Mouse (Mus musculus) layer of hippocampus, adult 9-10 months (tissue): ENCODE measurements around the gene Clp1.

Experiments used
- DNase-seq: peaks from one replicate; pipeline ENCODE4 v3.0.0; 2022; ENCODE audit warnings: low spot score

Gene Clp1

DNA sequence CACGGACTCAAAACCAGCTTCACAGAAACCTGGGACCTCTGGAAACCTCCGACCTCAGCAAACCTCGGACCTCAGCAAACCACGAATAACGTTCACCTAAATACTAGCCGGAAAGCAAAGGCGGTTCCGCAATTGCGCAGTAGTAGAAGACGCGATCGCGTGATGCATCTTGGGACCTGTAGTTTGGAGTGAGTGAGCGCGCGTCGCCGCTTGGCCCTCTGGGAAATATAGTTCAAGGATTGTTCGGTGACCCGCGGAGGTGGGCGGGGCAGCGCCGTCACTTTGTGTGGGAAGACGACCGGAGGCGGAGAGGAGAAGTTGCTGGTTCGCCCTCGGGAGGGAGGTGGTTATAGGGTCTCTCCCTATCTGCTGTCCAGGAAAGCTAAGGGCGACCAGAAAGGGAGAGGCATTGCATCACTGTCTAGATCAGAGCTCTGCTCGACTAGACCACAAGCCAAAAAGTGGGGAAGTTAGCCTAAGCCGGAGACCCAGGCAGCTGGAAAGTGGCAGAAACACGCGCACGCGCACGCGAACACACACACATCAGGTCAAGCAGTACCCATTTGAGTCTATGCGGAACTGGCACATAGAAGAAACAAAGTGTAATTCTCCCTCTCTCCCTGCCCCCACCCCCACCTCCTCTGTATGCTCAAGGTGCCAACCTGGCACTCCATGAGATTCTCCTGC is at the start of gene Clp1:
Gene Clp1 (minus strand): TSS at position 179 of the 687 bp plus-strand sequence.
- peak; percentile 96 for DNase-seq

DNA sequence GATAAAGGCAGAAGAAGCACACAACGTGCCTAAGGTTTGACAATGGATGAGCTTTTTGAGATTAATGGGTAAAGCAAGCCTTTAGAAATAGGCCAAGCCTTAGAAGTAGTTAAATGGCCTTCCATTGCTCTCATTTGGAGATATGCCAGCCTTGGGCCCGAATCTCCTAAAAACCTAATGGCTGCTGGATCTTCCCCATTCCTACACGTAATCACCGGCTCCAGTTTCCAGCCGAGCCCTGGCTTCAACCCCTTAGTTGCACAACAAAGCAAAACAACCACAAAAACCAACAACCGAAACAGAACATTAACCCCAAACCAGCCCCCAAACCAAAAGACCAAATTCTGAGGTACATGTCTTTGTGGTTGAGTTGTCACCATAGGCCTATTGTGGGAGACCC is 48.5 kb upstream of the Clp1 start:
- DNase-seq, result no peak

DNA sequence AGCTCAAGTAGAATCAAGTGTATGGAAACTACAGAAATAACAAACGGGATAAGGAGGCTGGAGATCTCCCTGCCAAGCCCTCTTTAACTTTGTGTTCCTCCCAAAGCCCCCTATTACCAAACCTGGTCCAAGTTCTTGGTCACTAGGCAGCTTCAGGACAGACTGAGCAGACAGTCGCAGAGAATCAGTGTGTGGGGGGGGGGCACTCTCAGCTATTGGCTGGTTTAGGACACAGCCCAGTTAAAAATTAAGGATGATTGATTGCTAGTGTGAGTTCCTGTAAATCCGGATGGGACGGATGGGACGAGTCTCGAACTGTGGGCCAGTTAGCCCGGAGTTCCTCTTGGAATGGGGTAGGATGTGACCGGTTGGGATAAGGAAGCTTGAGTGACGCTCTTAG is 48.1 kb upstream of the Clp1 start, which contains the start of gene Serping1:
Gene Serping1 (minus strand): TSS at position 204 of the 400 bp plus-strand sequence.
- DNase-seq, result no peak

DNA sequence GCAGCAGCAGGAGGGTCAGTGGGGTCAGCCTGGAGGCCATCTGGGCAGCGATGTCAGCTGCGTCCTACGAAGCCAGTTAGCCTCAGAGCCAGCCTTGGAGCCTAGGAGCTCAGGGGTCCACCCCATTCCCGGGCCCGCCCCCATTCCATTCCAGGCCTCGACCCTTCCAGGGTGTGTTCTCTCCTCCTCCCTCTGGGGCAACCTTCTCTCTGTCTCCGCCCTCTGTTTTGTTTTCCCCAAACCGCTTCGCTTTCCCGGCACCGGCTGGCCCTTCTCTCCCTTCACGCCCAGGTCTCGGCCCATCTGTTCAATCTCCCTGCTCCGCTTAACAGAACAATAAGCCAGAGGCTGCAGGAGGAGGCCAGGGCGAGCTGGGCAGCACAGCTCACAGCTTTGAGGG is 47.6 kb upstream of the Clp1 start:
- no peak for DNase-seq

DNA sequence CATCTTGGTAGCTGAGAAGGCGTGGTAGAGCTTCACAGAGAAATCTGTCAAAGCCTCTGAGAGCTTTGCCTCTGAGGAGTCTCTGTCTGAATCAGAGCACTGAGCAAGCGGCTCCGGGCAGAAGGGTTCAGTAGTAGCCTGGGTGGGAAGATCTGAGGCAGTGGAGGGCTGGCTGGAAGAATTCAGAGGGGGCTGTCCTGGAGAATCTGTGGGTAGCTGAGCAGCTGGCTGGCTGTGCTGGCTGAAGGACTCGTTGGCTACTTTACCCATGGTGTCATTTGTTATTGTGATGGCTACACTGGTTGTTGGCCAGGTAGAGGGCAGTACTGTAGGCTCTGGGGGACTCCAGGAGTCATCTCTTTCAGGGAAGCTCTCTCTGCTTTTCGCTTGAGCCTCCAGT is 46.0 kb upstream of the Clp1 start:
- DNase-seq, result no peak

DNA sequence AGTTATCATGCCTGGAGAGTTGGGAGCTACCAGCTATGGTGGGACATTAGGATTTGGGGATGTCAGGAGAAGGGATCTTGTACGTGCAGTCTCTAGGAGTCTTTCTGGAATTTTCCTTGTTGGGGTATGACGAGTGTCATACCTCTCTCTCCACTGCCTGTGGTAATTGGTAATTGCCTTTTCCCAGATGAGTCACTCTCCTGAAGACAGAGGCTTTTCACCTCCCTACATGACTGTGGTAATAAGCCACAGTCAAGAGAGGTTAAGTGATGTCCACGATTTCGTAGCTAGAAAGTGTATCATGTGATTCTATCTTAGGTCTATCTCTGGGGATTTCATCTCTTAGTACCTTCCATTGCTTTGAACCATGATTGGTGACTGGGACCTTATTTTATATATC is 45.3 kb upstream of the Clp1 start:
- DNase-seq, result no peak

DNA sequence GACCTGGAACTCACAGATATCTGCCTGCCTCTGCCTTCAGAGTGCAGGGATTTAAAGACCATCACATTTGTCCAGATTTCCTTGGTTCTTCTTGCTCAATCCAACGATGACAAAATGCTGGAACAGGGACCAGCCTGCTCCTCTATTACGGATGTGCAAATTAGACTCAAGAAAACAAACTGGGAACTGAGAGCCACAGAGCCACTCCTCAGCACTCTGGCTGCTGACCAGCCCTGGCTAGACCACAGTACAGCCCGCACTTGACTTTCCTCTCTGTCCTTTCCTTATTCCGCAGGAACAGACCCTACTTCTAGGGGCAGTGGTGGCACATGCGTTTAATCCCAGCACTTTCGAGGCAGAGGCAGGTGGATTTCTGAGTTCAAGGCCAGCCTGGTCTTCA is 43.4 kb upstream of the Clp1 start:
- no peak for DNase-seq

DNA sequence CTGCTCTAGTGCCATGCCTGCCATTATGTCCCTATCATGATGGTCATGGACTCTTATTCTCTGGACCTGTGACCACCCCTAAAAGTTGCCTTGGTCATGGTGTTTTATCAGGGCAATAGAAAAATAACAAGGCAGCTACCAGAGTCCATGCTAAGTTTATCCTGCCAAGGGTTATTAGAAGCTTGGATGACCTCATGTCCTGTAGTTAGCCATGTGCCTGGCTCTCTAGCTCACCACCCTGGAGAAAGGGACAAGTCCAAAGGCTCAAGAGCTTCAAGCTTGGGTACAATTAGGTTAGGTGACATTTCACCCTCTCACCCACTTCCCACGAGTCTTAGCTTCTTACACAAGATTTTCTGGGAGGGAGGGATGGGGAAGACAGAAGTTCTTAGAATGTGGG is 35.7 kb upstream of the Clp1 start:
- DNase-seq, result no peak

DNA sequence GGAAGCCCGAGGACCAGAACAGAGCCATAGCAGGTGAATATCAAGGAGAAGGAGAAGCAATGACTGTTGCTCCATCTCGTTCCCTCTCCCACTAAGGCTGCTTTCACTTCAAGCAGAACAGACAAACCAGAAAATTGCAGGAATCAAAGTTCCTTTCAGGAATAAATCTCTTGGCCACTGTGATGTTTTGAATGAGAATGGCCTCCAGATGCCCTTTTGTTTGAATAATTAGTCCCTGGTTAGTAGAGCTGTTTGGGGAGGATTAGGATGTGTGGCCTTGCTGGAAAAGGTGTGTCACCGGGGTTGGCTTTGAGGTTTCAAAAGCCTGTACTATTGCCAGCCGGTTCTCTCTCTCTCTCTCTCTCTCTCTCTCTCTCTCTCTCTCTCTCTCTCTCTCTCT is 35.1 kb upstream of the Clp1 start:
- DNase-seq, result no peak

DNA sequence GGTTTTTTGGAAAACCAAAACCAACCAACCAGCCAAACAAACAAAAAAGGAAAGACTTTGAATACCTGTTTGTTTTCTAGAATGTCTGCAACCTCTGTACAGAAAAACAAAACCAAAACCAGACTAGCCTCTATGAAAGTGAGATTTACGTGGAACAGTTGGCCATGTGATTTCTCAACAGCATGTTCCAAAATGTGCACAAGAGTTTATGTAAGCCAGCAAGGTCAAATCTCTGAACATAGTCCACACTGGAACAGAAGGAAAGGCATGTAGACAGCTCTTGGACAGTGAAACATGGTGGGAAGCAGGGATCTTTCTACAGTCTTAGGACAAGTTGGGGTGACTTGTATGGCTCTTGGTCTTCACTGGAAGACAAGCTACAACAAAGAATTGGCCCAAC is 34.7 kb upstream of the Clp1 start:
- DNase-seq, result no peak

DNA sequence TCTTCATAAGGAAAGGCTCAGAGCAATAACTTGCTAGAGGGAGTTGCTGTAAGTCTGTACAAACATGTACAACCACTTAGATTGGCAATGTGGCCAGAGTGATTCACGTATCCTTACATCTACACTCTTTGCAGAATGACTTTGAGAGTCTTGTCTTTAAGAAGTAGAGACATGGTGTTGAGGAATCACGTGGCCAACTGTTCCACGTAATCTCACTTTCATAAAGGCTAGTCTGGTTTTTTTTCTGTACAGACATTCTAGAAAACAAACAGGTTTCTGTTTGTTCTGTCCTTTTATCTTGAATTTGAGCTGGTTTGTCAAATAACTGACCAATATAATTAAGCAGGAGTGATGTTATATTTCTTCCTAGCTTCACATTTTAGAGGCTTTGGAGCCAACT is 34.2 kb upstream of the Clp1 start:
- DNase-seq, result no peak

DNA sequence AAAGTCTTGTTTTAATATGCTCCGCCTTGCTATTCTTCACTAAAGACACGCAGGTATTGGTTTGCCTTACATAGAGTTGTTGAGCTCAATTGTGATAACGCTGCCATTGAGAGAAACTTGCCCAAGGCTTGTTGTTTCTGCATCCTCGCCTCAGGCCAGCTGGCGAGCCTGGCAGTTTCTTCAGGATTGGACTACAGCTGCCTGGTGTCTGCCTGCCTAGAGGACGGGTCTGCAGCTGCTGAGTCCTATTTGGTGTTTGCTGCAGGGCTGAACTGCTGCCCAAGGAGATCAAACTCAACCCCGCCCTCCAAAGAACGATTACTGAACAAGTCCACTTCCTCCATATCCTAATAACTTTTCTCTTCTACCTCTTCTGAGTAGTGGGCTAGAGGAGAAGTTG is 33.6 kb upstream of the Clp1 start:
- DNase-seq, result no peak

DNA sequence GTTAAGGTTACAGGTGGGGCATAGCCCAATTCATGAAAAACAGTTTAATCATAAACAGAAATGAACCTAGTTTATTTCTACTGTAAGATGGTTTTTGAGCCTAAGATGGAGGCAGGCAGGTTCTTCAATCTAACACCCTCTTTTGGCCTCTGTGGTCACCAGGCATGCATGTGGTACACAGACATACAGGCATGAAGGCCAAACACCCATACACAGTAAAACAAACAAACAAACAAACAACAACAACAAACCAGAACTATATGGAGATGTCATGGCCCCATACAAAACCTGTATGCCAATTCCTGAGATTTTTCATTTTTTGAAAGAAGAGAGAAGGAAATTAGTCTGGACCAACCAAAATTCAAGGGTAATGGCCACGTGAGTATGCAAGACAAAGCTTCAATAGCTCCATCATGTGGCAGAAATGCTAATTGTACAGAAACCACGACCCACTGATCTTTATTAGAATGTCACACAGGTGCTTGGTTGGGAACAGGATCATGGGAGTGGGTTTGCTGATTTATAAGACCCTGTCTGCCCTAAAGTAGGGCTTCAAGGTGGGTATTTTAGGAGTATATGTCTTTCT is 31.5 kb upstream of the Clp1 start:
- DNase-seq, result peak; percentile 68

DNA sequence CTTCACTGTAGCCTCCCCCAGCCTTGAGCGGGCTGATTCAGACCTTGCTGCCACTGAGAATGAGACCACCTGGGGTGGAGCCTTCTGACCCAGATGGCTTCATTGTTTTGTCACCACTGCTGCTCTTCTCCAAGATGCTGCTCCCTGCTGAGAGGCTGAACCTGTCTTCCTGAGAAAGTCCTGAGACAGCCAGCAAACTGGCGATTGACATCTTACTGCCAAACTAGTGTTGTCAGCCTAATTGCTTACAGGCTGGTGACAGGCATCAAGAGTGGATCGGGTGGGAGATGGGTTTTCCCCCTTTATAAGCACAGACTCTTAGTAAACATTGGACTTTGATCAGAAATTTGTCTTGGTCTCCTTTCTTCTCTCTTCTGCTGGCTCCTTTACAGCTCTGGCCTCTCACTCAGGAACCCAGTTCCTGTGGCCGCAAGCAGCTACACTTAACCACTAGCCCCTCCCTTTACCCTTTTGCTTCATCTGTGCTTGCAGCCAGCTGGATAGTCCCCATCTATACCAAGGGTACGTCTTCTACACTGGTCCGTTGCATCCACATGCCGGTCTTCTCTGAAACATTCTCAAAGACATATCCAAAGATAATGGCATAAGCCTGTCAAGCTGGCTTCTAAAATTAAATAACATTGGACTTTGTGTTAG is 30.0 kb upstream of the Clp1 start:
- DNase-seq, result no peak

DNA sequence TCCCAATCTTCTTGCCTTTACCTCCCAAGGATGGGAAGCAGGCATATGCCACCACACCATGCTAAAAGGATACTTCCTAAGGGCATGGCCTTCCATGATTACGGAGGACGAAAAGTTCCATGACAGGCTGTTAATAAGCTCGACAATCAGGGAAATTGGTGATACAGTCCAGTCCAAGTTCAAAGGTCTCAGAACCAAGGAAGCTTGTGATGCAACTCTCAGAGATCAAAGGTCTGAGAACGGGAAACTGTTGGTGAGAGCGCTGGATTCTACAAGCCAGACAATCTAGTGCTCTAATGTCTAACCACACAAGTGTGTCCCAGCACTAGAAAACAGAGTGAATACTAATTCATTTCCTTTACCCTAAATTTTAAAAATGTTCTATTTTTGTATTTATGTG is 29.1 kb upstream of the Clp1 start:
- DNase-seq, result no peak

DNA sequence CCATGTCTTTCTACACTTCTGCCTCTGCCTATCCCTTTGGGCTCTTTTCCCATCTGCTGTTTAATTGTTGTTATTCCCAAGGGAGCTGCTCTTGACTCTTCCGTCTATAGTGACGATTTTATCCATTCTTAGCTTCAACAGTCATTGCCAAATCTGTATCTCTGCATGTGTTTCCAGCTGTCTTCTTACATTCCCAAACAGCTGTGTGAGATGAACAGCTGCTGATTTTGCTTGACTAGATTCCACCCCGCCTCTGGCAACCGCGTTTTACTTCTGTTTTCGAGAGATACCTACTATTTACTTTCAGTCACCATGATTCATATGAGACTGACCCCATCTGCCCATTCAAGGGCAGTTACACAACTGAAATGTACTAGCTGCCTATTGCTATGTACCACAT is 23.0 kb upstream of the Clp1 start:
- DNase-seq, result no peak

DNA sequence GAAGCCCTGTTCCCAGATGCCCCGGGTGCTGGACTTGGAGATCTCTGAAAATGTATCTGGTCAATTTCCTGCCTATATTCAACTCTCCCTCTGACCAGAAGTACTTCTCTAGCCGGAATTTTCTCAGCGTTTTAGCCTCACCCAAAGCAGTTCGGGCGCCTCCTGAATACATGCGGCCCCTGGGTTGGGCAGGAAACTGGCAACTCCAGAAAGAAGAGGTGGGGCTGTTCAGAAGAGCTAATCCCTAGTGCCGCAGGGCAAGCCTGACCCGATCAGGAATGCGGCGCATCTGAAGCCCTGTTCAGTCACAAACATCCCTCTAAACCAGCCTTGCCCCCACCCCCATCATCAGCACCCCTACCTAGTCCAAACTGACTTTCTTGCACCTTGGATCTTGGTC is 17.0 kb upstream of the Clp1 start:
- DNase-seq, result no peak

DNA sequence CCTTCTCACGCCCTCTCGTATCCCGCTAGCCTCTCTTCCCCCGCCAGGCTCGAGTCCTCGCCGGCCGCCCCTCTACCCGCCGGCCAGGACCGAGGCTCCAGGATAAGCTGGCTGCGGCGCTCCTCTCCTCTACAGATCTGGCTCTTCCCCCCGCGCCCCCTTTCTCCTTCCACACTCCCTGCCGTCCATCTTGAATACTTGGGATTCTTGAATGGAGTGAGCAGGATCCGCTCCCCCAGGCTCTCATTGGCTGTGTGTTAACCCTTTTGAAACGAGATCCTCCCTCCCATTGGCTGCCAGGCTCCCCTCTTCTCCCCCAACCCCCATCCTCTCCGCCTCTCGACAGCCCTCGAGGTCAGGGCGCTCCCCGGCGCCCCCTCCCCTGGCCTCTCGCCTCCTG is 16.4 kb upstream of the Clp1 start, which contains the start of gene Gm19426:
Gene Gm19426 (minus strand): TSS at position 95 of the 400 bp plus-strand sequence.
- DNase-seq, result no peak

DNA sequence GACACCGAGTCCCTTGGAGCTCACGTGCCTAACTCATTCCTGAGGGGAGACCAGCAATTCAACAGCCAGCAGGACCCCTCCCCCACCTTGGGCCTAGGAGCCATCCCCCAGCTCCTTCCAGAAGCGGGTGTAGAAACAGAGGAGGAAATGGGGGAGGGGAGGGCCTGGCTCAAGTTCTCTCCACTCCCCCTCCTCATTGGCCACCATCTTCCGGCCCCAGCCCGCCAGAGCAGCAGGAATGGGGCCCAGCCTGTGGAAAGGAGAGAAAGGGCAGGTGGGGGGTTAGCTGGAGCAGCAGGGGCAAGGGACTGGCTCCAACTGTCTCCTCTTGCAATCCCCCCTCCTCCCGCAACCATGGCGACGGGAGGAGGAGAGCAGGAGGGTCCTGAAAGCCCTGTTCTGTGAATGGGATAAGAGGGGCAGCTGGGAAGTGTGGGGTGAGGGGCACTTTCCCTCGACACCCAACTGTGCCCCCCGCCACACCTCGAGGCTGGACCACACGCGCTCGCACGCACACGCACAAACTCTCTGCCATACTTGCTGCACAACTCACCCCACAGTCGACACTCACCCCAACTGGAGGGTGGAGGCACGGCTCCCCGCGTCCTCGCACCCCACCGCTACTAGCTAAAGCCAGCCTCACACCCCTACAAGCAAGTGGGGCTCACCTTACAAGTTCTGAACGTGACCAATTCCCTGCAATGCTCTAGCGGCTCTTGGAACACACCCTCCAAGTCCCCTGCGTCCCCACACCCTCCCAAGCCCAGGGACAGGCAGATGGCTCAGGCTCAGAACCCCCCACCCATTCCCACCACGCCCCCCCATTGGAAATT is 15.5 kb upstream of the Clp1 start:
- no peak for DNase-seq

DNA sequence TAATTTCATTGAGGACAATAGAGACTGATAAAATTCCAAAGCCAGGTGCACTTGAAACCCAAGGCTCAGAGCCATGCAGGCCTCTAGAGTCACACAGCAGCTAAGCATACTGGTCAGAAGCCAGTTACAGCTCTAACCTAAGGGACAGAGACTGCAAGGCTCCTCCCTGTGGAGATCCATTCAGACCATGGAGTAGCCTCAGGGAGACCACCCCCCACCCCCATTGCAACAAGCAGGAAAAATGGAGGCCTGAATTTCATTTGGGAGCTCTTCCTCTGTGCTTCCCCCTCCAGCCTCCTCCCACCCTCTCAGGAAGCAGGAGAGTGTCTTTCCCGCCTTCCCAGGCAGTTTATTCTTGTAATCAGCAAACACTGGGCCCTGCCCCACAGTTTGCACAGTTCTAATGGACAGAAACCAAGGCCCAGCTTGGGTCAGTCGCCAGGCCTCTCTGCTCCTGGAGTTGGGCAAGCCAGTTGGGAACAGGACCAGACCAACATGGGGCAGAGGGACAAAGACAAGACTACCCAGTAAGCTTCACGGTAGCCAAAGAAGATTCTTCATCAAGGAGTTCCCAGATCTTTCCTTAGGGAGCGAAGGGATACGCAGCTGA is 14.8 kb upstream of the Clp1 start:
- no peak for DNase-seq

DNA sequence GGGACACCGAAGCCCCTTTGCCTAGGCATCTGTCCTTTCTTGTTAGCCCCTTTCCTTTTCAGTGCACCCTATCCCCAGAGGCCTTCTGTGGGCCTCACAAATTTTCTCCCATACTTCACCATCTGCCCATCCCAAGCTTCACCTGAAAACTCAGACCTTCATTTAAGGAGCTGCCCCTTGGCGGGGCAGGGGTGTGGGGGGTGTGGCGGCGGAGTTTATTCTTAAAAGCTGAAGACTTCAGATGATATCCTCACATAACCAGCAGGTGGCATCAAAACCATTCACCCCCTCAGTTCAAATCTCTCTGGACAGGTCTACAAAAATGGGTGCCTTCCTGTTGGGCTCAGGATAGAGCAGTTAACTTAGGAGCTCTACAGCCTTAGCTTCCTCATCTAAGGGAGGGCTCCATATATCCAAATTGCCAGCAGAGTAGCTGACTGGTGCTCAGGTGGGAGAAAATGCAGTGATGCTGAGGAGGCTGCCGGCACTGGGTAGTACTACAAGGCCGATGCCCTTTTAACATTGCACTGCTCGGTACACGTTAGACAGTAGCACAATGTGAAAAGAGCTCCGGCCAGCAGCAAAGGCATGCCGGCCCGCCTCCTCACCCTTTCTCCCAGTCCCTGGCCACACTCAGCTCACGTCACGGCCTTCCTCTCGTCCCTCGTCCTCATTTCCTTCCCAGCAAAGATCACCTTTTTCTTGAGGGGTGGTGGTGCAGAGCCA is 13.6 kb upstream of the Clp1 start:
- no peak for DNase-seq
